In the genomic region with DNA sequence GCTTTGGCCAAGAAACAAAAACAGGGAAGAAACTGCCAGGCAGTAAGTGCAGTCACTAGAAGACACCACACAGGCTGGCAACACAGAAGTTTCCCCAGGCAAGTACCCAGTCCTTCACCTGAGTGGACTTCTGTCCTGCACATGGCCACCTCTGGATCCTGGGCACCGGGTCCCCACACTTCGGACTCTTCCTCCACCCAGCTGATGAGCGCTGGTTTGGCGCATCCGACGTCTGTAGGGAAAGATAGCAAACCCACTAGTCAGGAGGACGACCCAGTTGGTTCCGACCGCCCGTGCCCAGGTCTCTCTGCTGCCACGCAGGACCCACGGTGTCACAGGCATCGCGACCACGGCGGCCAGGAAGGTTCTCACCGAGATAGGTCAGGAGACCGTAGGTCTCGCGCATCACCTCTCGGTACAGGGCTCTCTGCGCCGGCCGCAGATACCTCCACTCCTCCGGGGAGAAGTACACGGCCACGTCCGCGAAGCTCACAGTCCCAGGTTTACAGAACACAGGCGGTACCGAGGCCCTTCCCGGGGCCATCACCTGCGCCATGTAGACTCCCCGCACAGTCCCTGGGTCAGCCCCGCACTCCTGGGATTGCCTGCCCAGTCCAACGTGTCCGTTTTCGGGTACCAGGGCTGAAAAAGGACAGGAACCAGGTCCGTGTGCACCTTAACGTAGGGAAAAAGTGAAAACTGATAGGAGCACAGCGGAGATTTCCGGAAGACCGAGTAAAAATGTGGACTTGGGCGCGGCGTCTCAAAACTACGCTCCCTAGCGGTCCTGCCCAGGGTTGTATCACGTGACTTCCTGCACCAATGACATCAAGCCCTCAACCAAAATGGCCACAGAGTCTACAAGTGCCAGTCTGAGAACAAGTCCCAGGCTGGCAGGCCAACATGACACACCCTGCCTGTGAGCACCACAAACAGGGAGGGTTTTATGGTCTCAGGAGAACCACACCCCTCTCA, we compare ENCODE assay signal across 8 mouse cellular contexts. TPM values are rescaled to one million over a fixed set of nuclear protein-coding genes. Genes with fewer than 3 reads are reported as not detected.
A peak's percentile ranks its signal among the peaks of the same experiment; 100 is the strongest.
DNase-seq lines count a peak whose midpoint lies in the region; ATAC-seq and TF ChIP-seq lines count a peak whose summit lies in the region.
"Not testable (repeated sequence)": the region's sequence is repeated elsewhere in the genome, so short reads cannot be mapped to it uniquely, and the experiment has no call there.

A gene (minus strand): TSS at position 780 of the 975 bp plus-strand sequence.

- H3K27ac ChIP-seq in cortical plate, adult 2 months (ENCODE audit: insufficient read depth, low read length): not testable (repeated sequence)

- TF ChIP-seq CTCF in cortical plate, adult 2 months (IDR thresholded peaks at IDR 0.05; ENCODE audit: extremely low read depth, insufficient read depth, low read length): peak; percentile 58

- peak; percentile 92 for TF ChIP-seq POLR2A in cortical plate, adult 2 months (IDR thresholded peaks at IDR 0.05; ENCODE audit: extremely low read depth, insufficient read depth, low read length)

- peak; percentile 98 for ATAC-seq in activated CD4-positive, CD25-positive, alpha-beta regulatory T cell, adult 4 months
- peak; percentile 95 for ATAC-seq in megakaryocyte progenitor cell, adult 5-6 weeks (replicated peaks; ENCODE audit: poor library complexity)

- DNase-seq in gastrocnemius, adult 8-10 months (ENCODE audit: low spot score in 2 of 2): peak; percentile 93
- peak; percentile 99 for DNase-seq in induced T-regulatory cell, adult 2 months (ENCODE audit: low read depth)
- DNase-seq in left cerebral cortex, adult 9 months (ENCODE audit: low spot score in 2 of 2): peak; percentile 88 to 97
- peak; percentile 92 for DNase-seq in right cerebral cortex, postnatal 14 days
- peak; percentile 92 for DNase-seq in urinary bladder, postnatal 36 days (ENCODE audit: low spot score in 2 of 2)

- H3K4me1 ChIP-seq in cortical plate, adult 2 months (ENCODE audit: control insufficient read depth, insufficient read depth, low read length): not testable (repeated sequence)

- H3K4me3 ChIP-seq in cortical plate, adult 2 months (ENCODE audit: insufficient read depth, low read length): peak within 1 kb of the TSS; percentile 63

RNA-seq across cellular contexts. Expression of the gene that starts here (rescaled TPM):
- polyA plus RNA-seq in activated CD4-positive, CD25-positive, alpha-beta regulatory T cell, adult 4 months (2017; shearing (Covaris generic)): 10 to 100 TPM in 1 of 2 experiments, 1 to 10 TPM in 1; 9.9 to 11.2 TPM
- polyA plus RNA-seq in cortical plate, adult 2 months (2012; rRNA removed): 5.2 and 5.5 TPM in 2 replicates
- total RNA-seq in gastrocnemius, adult 8-10 months (2022): 1 to 10 TPM; 3.0 to 3.4 (median 3.1) TPM
- total RNA-seq in megakaryocyte progenitor cell, adult 5-6 weeks (2015): 4.2 and 4.3 TPM in 2 replicates
- 7.4 and 9.2 TPM in 2 replicates for total RNA-seq in megakaryocyte progenitor cell, adult 5-6 weeks (2017)
